Mouse (Mus musculus): ENCODE results near the gene Snap23.

DNA sequence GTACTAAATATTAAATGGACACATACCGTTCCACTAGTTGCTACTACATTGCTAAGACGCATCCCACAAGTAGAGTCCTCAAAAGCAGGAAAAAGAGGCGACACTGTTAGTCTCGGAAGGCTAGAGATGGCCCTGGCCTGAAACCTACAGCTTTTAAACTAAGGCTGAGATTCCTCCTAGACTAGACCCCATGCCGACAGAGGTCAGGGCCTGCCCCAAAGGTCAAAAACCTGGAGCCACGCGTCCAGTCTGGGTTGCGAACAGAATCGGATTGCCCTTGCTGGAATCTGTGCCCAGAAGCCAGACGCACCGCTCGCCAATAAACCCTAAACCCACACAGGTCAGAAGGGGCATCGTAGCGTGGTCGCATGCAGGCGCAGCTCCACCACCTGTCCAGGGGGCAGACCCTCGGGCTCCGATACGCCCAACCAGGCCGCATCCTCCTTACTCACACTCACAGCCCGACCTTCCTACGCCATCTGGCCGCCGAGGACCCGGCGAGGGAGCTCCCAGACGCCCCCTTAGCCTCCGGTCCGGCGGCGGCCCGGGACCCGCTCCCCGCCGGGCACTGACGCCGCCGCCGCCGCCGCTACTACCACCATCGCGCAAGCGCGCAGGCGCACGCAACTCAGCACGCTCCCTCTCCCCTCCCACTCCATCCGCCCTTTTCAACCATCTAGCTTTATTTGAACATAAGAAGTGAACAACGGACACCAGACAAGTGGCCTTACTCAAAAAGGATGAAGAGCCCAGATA lies 4.1 kb upstream of the Snap23 start, which contains the start of gene Zfp106:
- TF ChIP-seq CTCF (IDR thresholded peaks at IDR 0.05) (no peak), EP300 (IDR thresholded peaks at IDR 0.05) (peak; percentile 67; the same call in 1 of the 2 replicates)
